Comparison of ENCODE assay signal across 9 mouse cellular contexts in genomic region chr9:22532810-22533447, GRCm38 (mm10). TPM values are rescaled to one million over a fixed set of nuclear protein-coding genes. Genes with fewer than 3 reads are reported as not detected.
DNase-seq lines count a peak whose midpoint lies in the region; ATAC-seq lines count a peak whose summit lies in the region.
"Had no signal": no experiment of that assay in that cellular context is flagged by ENCODE, and none has a peak within 500 bp of the region (broad histone marks: within the 10 kb centered on the region; RNA-seq: fewer than 3 reads in every experiment).

No protein-coding gene starts in this region.

- no peak overlapping the region for H3K27ac ChIP-seq in liver, embryonic 12.5 days
- H3K27ac ChIP-seq in hindbrain, embryonic 10.5 days: no peak overlapping the region
- H3K27ac ChIP-seq: embryonic facial prominence, embryonic 12.5 days had no signal

- no peak overlapping the region for H3K4me3 ChIP-seq in liver, embryonic 12.5 days
- no peak overlapping the region for H3K4me3 ChIP-seq in hindbrain, embryonic 10.5 days
- H3K4me3 ChIP-seq: embryonic facial prominence, embryonic 12.5 days had no signal

- no peaks in the 10 kb centered on the region for H3K9me3 ChIP-seq in liver, embryonic 12.5 days (replicated peaks)
- no peaks in the 10 kb centered on the region for H3K9me3 ChIP-seq in hindbrain, embryonic 10.5 days
- H3K9me3 ChIP-seq: embryonic facial prominence, embryonic 12.5 days had no signal

- 45% methylated on average over 9 of the region's 9 CpGs for WGBS in liver, embryonic 12.5 days (ENCODE audit: insufficient replicate concordance)
- 55% methylated on average over 9 of the region's 9 CpGs for WGBS in hindbrain, embryonic 10.5 days

- H3K9ac ChIP-seq in liver, embryonic 12.5 days: no peak overlapping the region
- H3K9ac ChIP-seq: embryonic facial prominence, embryonic 12.5 days had no signal

- no peaks in the 10 kb centered on the region for H3K27me3 ChIP-seq in liver, embryonic 12.5 days (replicated peaks)
- no peaks in the 10 kb centered on the region for H3K27me3 ChIP-seq in hindbrain, embryonic 10.5 days (ENCODE audit: insufficient read depth, poor library complexity, severe bottlenecking)
- H3K27me3 ChIP-seq: embryonic facial prominence, embryonic 12.5 days had no signal

- peak; percentile 17 for DNase-seq in liver
- peak; percentile 51 to 59 for DNase-seq in cerebellum, postnatal 10 days
- peak; percentile 11 for DNase-seq in hindbrain, embryonic 10.5 days (ENCODE audit: low spot score)
- peak; percentile 45 to 48 for DNase-seq in layer of hippocampus, adult 8-10 months (ENCODE audit: low spot score in 2 of 2)
- peak; percentile 50 for DNase-seq in lung, postnatal 10 days
- peak; percentile 73 to 82 for DNase-seq in right cerebral cortex, postnatal 10 days (ENCODE audit: low spot score in 2 of 2)

- H3K4me2 ChIP-seq in liver, embryonic 12.5 days: no peak overlapping the region
- H3K4me2 ChIP-seq: embryonic facial prominence, embryonic 12.5 days had no signal

- no peaks in the 10 kb centered on the region for H3K4me1 ChIP-seq in liver, embryonic 12.5 days
- H3K4me1 ChIP-seq in hindbrain, embryonic 10.5 days (replicated peaks): no peaks in the 10 kb centered on the region

- ATAC-seq in liver, embryonic 12.5 days: no peak
- ATAC-seq in erythroblast, adult 5-6 weeks (replicated peaks; ENCODE audit: low FRiP score, poor library complexity, severe bottlenecking): no peak

- no peaks in the 10 kb centered on the region for H3K36me3 ChIP-seq in liver, embryonic 12.5 days
- no peaks in the 10 kb centered on the region for H3K36me3 ChIP-seq in hindbrain, embryonic 10.5 days
- H3K36me3 ChIP-seq: embryonic facial prominence, embryonic 12.5 days had no signal

RNA-seq across cellular contexts. Expression of gene Bbs9, which starts 57.4 kb away (rescaled TPM):
- 4.8 and 5.4 TPM in 2 replicates for polyA plus RNA-seq in liver, embryonic 12.5 days (2016; fragmentation: Nextera tagmentation; extraction: Ambion mirVana)
- 15.0 and 16.0 TPM in 2 replicates for polyA plus RNA-seq in hindbrain, embryonic 10.5 days (2016; fragmentation: Nextera tagmentation; extraction: Ambion mirVana)
- total RNA-seq in layer of hippocampus, adult 8-10 months (2022): 10 to 100 TPM; 24.8 to 28.7 (median 27.8) TPM
- 5.0 and 13.8 TPM in 2 replicates for total RNA-seq in erythroblast, adult 5-6 weeks (2015; ENCODE audit: low replicate concordance)
- total RNA-seq in erythroblast, adult 5-6 weeks (2017; ENCODE audit: low replicate concordance): 5.3 and 9.2 TPM in 2 replicates

Comparison
In these comparisons a context has a peak if more than half of its experiments do, and no peak if none do; other contexts are left out.
1. DNase-seq: peak in every context shown above with its lines; median percentile 78 in right cerebral cortex, postnatal 10 days; 55 in cerebellum, postnatal 10 days; 50 in lung, postnatal 10 days; 46 in layer of hippocampus, adult 8-10 months; 17 in liver; 11 in hindbrain, embryonic 10.5 days.